Mouse (Mus musculus): ENCODE results near the gene Il6ra. TPM values are rescaled to one million over a fixed set of nuclear protein-coding genes. Genes with fewer than 3 reads are reported as not detected.

Gene Il6ra
- polyA plus RNA-seq, 1 experiment from 2014 or later: 1.2 TPM

DNA sequence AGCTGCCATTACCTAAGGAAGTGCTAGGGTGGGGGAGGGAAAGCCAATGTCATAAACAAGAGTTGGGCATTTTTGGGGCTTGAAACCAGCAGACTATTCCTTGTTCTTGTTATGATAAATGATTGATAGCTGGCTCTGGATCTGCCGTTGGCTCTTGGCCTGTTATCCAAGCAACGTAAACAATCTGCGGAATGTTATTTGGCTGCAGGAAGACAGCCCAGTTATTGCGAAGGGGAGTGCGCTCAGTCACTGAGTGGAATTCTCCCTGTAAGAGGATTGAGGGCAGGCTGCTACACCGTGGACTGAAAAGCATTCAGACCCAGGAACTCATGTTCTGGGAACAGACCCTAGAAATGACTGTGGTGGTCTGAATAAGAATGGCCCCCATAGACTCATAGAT lies 40.3 kb downstream of the Il6ra start:
- H3K9me3 ChIP-seq (ENCODE audit: control insufficient read depth, low read length): no peaks in the 10 kb centered on the region
- no peak overlapping the region for H3K4me2 ChIP-seq (ENCODE audit: low read length)
- H3K27me3 ChIP-seq (replicated peaks; ENCODE audit: control insufficient read depth, insufficient read depth, low read length): no peaks in the 10 kb centered on the region
- H3K4me3 ChIP-seq (ENCODE audit: low read length): no peak overlapping the region
- no peak overlapping the region for H3K27ac ChIP-seq (ENCODE audit: low read depth, low read length)
- ATAC-seq: no peak
- 63% methylated on average over 6 of the region's 6 CpGs for WGBS
- H3K9ac ChIP-seq (ENCODE audit: low read depth, low read length): no peak overlapping the region
- no peaks in the 10 kb centered on the region for H3K36me3 ChIP-seq (ENCODE audit: control insufficient read depth, insufficient read depth, low read length)
- peaks cover 6% of the 10 kb centered on the region; the same call in 1 of the 2 replicates for H3K4me1 ChIP-seq (ENCODE audit: control insufficient read depth, insufficient read depth, low read depth, low read length)

DNA sequence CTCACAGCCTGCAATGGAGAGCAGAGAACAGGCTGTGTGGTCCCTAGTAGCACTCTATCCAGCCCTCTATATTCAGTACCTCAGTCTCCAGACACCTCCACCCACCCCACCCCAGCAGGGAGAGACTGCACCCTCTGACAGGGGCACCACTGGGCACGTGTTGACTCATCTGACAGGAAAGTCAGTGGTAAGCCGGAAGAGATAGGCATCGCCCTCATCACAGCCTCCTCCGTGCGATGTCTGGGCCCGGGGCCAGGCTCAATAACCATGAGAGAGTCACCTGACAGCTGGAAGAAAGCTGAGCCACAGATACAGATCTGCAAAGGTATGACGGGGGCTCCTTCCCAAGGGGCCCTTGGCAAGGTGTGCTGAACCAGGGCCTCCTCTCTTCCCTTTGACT lies 40.8 kb downstream of the Il6ra start:
- H3K4me1 ChIP-seq (ENCODE audit: control insufficient read depth, insufficient read depth, low read depth, low read length): peaks cover 7% of the 10 kb centered on the region; the same call in 1 of the 2 replicates
- WGBS: 66% methylated on average over 7 of the region's 7 CpGs
- H3K9me3 ChIP-seq (ENCODE audit: control insufficient read depth, low read length): no peaks in the 10 kb centered on the region
- no peak overlapping the region for H3K4me3 ChIP-seq (ENCODE audit: low read length)
- ATAC-seq: no peak
- no peaks in the 10 kb centered on the region for H3K36me3 ChIP-seq (ENCODE audit: control insufficient read depth, insufficient read depth, low read length)
- no peaks in the 10 kb centered on the region for H3K27me3 ChIP-seq (replicated peaks; ENCODE audit: control insufficient read depth, insufficient read depth, low read length)
- no peak overlapping the region for H3K27ac ChIP-seq (ENCODE audit: low read depth, low read length)
- no peak overlapping the region for H3K4me2 ChIP-seq (ENCODE audit: low read length)
- no peak overlapping the region for H3K9ac ChIP-seq (ENCODE audit: low read depth, low read length)

DNA sequence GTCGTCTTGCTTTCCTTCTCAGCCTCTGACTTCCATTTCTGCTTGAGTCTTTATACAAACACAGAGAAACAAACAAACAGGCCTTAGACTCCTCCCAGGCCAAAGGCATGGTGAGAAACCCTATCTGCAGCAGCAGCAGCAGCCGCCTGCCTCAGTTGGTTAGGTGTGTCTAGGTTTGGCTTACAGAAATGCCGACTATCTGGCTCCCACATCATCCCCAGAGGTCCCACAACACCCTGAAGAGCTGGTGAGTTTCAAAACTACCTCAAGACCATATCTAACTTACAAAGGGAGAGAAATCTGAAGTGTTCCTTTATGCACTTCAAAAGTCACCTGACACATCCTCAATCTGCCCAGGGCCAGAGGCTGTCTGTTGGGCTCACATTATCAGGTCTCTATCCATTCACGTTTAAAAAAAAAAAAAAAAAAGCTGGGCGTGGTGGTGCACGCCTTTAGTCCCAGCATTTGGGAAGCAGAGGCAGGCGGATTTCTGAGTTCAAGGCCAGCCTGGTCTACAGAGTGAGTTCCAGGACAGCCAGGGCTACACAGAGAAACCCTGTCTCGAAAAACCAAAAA lies 41.6 kb downstream of the Il6ra start:
- Histone ChIP-seq H3K27ac (ENCODE audit: low read depth, low read length) (no peak overlapping the region), H3K9ac (ENCODE audit: low read depth, low read length) (no peak overlapping the region), H3K27me3 (replicated peaks; ENCODE audit: control insufficient read depth, insufficient read depth, low read length) (no peaks in the 10 kb centered on the region), H3K4me2 (ENCODE audit: low read length) (no peak overlapping the region), H3K36me3 (ENCODE audit: control insufficient read depth, insufficient read depth, low read length) (no peaks in the 10 kb centered on the region), H3K4me1 (ENCODE audit: control insufficient read depth, insufficient read depth, low read depth, low read length) (peaks cover 7% of the 10 kb centered on the region; the same call in 1 of the 2 replicates), H3K9me3 (ENCODE audit: control insufficient read depth, low read length) (no peaks in the 10 kb centered on the region), H3K4me3 (ENCODE audit: low read length) (no peak overlapping the region)
- whole genome bisulfite sequencing: 83% methylated on average over 8 of the region's 8 CpGs
- no peak for ATAC-seq

DNA sequence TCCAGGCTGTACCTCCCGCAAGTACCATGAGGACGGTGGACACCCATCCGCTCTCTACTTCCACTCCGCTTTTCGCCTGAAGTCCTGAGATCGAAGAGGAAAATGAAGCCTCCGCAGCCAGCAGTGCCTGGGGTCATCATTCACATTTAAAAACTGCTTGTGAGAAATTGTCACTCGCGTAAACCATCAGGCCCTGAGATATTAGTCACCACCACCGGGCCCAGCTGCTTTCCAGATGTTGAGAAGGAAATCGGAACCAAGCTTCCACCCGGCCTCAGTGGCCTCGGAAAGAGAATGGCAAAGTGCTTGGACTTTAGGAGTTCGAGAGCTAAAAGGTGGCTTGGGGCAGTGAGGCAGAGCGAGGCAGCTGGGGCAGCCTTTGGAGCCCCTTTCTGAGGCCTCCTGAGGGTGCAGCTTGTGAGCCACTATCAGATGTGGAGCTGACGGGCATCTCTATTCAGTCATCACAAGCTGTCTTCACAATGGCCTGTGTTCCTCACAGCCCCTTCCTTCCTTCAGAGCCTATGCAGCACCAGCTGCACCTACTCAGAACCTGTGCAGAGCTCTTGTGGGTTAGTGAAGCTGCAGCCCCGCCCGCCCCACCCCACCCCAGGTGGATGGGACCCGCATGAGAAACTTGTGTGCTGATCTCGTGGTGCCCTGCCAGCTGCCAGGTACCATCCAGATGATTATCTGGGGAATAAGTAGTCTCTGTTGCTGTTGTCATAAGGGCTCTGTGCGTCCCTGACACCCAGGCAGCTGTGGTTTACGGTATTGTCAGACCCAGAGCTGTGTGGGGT lies 42.3 kb downstream of the Il6ra start:
- Histone ChIP-seq H3K4me3 (ENCODE audit: low read length) (no peak overlapping the region), H3K27ac (ENCODE audit: low read depth, low read length) (no peak overlapping the region), H3K4me2 (ENCODE audit: low read length) (no peak overlapping the region), H3K36me3 (ENCODE audit: control insufficient read depth, insufficient read depth, low read length) (no peaks in the 10 kb centered on the region), H3K9ac (ENCODE audit: low read depth, low read length) (no peak overlapping the region), H3K27me3 (replicated peaks; ENCODE audit: control insufficient read depth, insufficient read depth, low read length) (no peaks in the 10 kb centered on the region), H3K4me1 (ENCODE audit: control insufficient read depth, insufficient read depth, low read depth, low read length) (peaks cover 7% of the 10 kb centered on the region; the same call in 1 of the 2 replicates), H3K9me3 (ENCODE audit: control insufficient read depth, low read length) (no peaks in the 10 kb centered on the region)
- ATAC-seq: no peak
- WGBS: 78% methylated on average over 22 of the region's 22 CpGs

DNA sequence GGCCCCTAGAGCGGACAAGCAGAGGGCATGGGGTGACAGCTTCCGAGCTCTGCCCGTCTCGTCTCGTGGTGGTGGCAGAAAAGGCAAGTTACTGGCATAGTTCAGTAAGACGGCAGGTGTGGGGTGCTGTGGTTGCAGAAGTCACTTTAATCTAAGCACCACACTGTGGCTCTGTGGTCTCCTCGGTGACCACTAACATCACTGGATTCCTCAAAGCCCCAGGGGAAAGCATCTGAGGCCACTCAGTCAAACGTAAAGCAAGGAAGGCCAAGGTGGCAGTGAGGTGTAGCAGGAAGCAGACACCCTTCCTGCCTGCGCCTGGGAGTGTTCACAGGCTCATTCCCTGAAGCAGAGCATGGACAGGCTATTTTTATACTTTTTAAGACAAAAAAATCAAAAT lies 43.4 kb downstream of the Il6ra start:
- H3K4me2 ChIP-seq (ENCODE audit: low read length): no peak overlapping the region
- no peaks in the 10 kb centered on the region for H3K27me3 ChIP-seq (replicated peaks; ENCODE audit: control insufficient read depth, insufficient read depth, low read length)
- H3K36me3 ChIP-seq (ENCODE audit: control insufficient read depth, insufficient read depth, low read length): no peaks in the 10 kb centered on the region
- no peak overlapping the region for H3K27ac ChIP-seq (ENCODE audit: low read depth, low read length)
- ATAC-seq: no peak
- H3K4me3 ChIP-seq (ENCODE audit: low read length): no peak overlapping the region
- peaks cover 11% of the 10 kb centered on the region for H3K4me1 ChIP-seq (ENCODE audit: control insufficient read depth, insufficient read depth, low read depth, low read length)
- 68% methylated on average over 9 of the region's 9 CpGs for WGBS
- H3K9ac ChIP-seq (ENCODE audit: low read depth, low read length): no peak overlapping the region
- H3K9me3 ChIP-seq (ENCODE audit: control insufficient read depth, low read length): no peaks in the 10 kb centered on the region

DNA sequence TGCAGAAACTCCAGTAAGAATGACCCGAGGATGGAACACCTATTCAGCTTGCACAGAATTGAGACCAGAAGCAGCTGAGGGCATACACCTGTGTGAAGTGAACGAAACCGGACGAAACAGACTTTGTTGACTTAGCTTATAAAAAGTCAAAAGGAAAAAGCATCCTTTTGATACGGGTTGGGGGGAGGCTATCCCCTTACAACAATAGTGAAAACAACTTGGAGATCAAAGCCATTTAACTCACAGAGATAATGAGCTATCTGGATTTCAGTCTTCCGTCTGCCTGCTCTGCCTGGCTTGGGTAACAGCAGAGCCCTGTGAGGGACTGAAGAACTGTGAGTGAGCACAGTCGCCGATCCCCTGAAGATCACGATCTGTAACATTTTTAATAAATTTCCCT lies 44.0 kb downstream of the Il6ra start:
- no peaks in the 10 kb centered on the region for H3K27me3 ChIP-seq (replicated peaks; ENCODE audit: control insufficient read depth, insufficient read depth, low read length)
- ATAC-seq: no peak
- WGBS: 60% methylated on average over 9 of the region's 9 CpGs
- H3K4me2 ChIP-seq (ENCODE audit: low read length): no peak overlapping the region
- H3K27ac ChIP-seq (ENCODE audit: low read depth, low read length): no peak overlapping the region
- no peaks in the 10 kb centered on the region for H3K9me3 ChIP-seq (ENCODE audit: control insufficient read depth, low read length)
- H3K36me3 ChIP-seq (ENCODE audit: control insufficient read depth, insufficient read depth, low read length): no peaks in the 10 kb centered on the region
- no peak overlapping the region for H3K4me3 ChIP-seq (ENCODE audit: low read length)
- H3K4me1 ChIP-seq (ENCODE audit: control insufficient read depth, insufficient read depth, low read depth, low read length): peaks cover 11% of the 10 kb centered on the region
- H3K9ac ChIP-seq (ENCODE audit: low read depth, low read length): no peak overlapping the region

DNA sequence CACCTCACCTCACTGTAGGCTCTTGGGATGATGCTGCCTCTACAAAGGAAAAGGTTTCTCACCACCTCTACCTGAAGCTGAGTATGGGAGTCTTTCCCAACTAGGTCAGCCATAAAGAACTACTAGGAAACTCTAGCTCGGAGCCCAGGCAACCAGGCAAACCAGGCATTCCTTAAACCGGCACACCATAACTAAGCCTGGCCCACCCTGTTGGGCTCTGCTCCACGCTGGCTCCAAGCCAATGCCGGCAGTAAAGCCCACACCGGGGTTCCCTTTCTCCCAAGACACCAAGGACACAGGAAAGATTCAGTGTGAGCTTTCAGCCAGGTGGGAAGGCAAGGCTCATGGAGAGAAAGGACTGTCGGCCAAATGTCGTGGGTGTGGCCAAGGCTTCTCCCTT lies 44.6 kb downstream of the Il6ra start:
- H3K36me3 ChIP-seq (ENCODE audit: control insufficient read depth, insufficient read depth, low read length): no peaks in the 10 kb centered on the region
- H3K4me1 ChIP-seq (ENCODE audit: control insufficient read depth, insufficient read depth, low read depth, low read length): peaks cover 11% of the 10 kb centered on the region
- 0 out of 2 replicates have a peak overlapping the region, but pooled peaks have one; percentile 9 for H3K27ac ChIP-seq (ENCODE audit: low read depth, low read length)
- no peak overlapping the region for H3K4me2 ChIP-seq (ENCODE audit: low read length)
- H3K4me3 ChIP-seq (ENCODE audit: low read length): no peak overlapping the region
- peak; percentile 68 for ATAC-seq
- WGBS: 21% methylated on average over 7 of the region's 7 CpGs
- no peaks in the 10 kb centered on the region for H3K27me3 ChIP-seq (replicated peaks; ENCODE audit: control insufficient read depth, insufficient read depth, low read length)
- H3K9me3 ChIP-seq (ENCODE audit: control insufficient read depth, low read length): no peaks in the 10 kb centered on the region
- H3K9ac ChIP-seq (ENCODE audit: low read depth, low read length): no peak overlapping the region

DNA sequence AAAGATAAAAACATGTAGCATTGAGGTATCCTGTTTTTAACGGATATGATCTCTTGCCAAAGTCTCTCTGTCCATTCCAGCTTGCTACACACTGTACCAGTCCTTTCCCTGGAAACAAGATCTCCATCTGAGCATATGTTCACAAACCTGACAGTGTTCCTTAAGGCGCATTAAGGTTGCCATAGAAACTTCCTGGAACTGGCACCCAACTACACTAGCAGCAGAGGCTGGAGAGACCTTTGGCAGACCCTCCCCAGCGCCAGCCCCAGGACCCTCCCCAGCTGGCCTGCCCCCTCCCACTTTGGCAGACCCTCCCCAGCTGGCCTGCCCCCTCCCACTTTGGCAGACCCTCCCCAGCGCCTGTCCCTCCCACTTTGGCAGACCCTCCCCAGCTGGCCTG lies 45.3 kb downstream of the Il6ra start:
- no peak overlapping the region; the same call in 1 of the 2 replicates for H3K27ac ChIP-seq (ENCODE audit: low read depth, low read length)

DNA sequence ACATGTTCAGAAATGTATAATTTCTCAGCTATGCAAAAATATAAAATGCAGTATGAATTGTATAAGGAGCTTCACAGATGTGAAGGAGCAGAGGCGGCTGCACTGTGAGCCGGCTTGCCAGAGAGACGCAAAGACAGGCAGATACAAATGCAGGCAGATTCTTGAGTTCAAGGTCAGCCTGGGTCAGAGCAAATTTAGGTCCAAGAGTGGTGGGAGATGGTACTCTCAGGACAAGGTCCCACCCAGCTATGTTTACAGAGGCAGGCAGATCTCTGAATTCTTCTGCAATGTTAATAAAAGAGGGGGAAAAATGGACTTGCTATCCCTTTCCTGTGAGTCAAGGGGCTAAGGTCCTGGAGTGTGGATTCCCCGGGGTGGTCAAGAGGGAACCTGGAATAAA lies 47.2 kb downstream of the Il6ra start:
- no peaks in the 10 kb centered on the region for H3K36me3 ChIP-seq (ENCODE audit: control insufficient read depth, insufficient read depth, low read length)
- no peak overlapping the region for H3K27ac ChIP-seq (ENCODE audit: low read depth, low read length)
- WGBS: 75% methylated on average over 4 of the region's 4 CpGs
- no peak overlapping the region for H3K4me2 ChIP-seq (ENCODE audit: low read length)
- no peak overlapping the region for H3K9ac ChIP-seq (ENCODE audit: low read depth, low read length)
- no peak for ATAC-seq
- peaks cover 14% of the 10 kb centered on the region for H3K4me1 ChIP-seq (ENCODE audit: control insufficient read depth, insufficient read depth, low read depth, low read length)
- H3K4me3 ChIP-seq (ENCODE audit: low read length): no peak overlapping the region
- H3K9me3 ChIP-seq (ENCODE audit: control insufficient read depth, low read length): no peaks in the 10 kb centered on the region
- no peaks in the 10 kb centered on the region for H3K27me3 ChIP-seq (replicated peaks; ENCODE audit: control insufficient read depth, insufficient read depth, low read length)

More for the DNA sequence above, 45.3 kb downstream of the Il6ra start:
- ATAC-seq: peak; percentile 86
- 42% methylated on average over 3 of the region's 4 CpGs for WGBS
- H3K27me3 ChIP-seq (replicated peaks; ENCODE audit: control insufficient read depth, insufficient read depth, low read length): no peaks in the 10 kb centered on the region
- no peak overlapping the region for H3K9ac ChIP-seq (ENCODE audit: low read depth, low read length)
- no peaks in the 10 kb centered on the region for H3K36me3 ChIP-seq (ENCODE audit: control insufficient read depth, insufficient read depth, low read length)
- no peak overlapping the region for H3K4me2 ChIP-seq (ENCODE audit: low read length)
- H3K4me3 ChIP-seq (ENCODE audit: low read length): no peak overlapping the region
- H3K4me1 ChIP-seq (ENCODE audit: control insufficient read depth, insufficient read depth, low read depth, low read length): peaks cover 11% of the 10 kb centered on the region
- no peaks in the 10 kb centered on the region for H3K9me3 ChIP-seq (ENCODE audit: control insufficient read depth, low read length)

All from hindbrain, embryonic 16.5 days (tissue).